Mouse (Mus musculus): Measurements from ENCODE around the gene Cldnd2.

- TF ChIP-seq CHD2 (IDR thresholded peaks at IDR 0.05; ENCODE audit: low read depth, low read length) (no peak), HCFC1 (IDR thresholded peaks at IDR 0.05; ENCODE audit: borderline replicate concordance, insufficient read depth, low read length) (no peak), MAFK (IDR thresholded peaks at IDR 0.05; ENCODE audit: insufficient read depth, low read depth, low read length) (no peak), ZNF384 (IDR thresholded peaks at IDR 0.05; ENCODE audit: low read depth, low read length) (no peak)
Measured at GRCm38 (mm10) chr7:43438611-43439010, 2.0 kb upstream of the Cldnd2 start.
